Mouse (Mus musculus) left cerebral cortex, postnatal 10 days (tissue): ENCODE results near the gene Fev. TPM values are rescaled to one million over a fixed set of nuclear protein-coding genes. Genes with fewer than 3 reads are reported as not detected.

Experiments
- DNase-seq, 2 experiments: peaks; one replicate each; pipeline ENCODE4 v3.0.0; 2021 to 2022; ENCODE audit warnings: low spot score in 2 of 2, mixed read lengths in 1 of 2; ENCODE audit errors: extremely low spot score in 1 of 2
- intact Hi-C: fragments of 180-260 bp; cut with DNase I; formaldehyde crosslinking; loops from one replicate; pipeline ENCODE4 v1.15.1; 2025
- total RNA-seq, 2 experiments: library from RNA; stranded (reverse); gene quantifications; 2 replicates each; pipeline ENCODE4 v1.2.3; 2021

Gene Fev
- not detected for total RNA-seq

GRCm38 (mm10) chr1:74885369-74886042 is at the start of gene Fev:
Gene Fev, minus strand, starts transcription at chr1:74885419.
- no peak for DNase-seq
- intact Hi-C loops = no loop called here

- intact Hi-C loops = no loop called here
- no peak for DNase-seq
Observed at GRCm38 (mm10) chr1:74927621-74928296, 42.5 kb upstream of the Fev start.

- DNase-seq = no peak
- intact Hi-C loops = no loop called here
Observed at GRCm38 (mm10) chr1:74926721-74927120, 41.5 kb upstream of the Fev start.

- no peak for DNase-seq
- intact Hi-C loops = no loop called here
Observed at GRCm38 (mm10) chr1:74924464-74924863, 39.2 kb upstream of the Fev start.

GRCm38 (mm10) chr1:74915706-74916105 is 30.5 kb upstream of the Fev start:
- intact Hi-C loops = no loop called here
- DNase-seq = no peak

GRCm38 (mm10) chr1:74902191-74902590 is 17.0 kb upstream of the Fev start:
- no peak for DNase-seq
- intact Hi-C loops = no loop called here

- DNase-seq = peak in 1 of 2 experiments; percentile 71
- intact Hi-C loops = no loop called here
Observed at GRCm38 (mm10) chr1:74901686-74902085, 16.5 kb upstream of the Fev start.

- intact Hi-C loops = no loop called here
- DNase-seq = no peak
Observed at GRCm38 (mm10) chr1:74900341-74901285, 15.4 kb upstream of the Fev start.

- intact Hi-C loops = no loop called here
Observed at GRCm38 (mm10) chr1:74898656-74899431, 13.6 kb upstream of the Fev start.

GRCm38 (mm10) chr1:74897976-74898375 is 12.8 kb upstream of the Fev start:
- intact Hi-C loops = no loop called here
- DNase-seq = no peak

More at GRCm38 (mm10) chr1:74898656-74899431, 13.6 kb upstream of the Fev start:
- no peak for DNase-seq

GRCm38 (mm10) chr1:74894966-74895365 is 9.7 kb upstream of the Fev start:
- peak; percentile 35 to 79 for DNase-seq
- intact Hi-C loops = no loop called here

GRCm38 (mm10) chr1:74893134-74893855 is 8.1 kb upstream of the Fev start, which contains the start of gene Cryba2:
Gene Cryba2, minus strand, starts transcription at chr1:74893143.
- intact Hi-C loops = no loop called here
- peak in 1 of 2 experiments; percentile 56 for DNase-seq

- no peak for DNase-seq
- intact Hi-C loops = no loop called here
Observed at GRCm38 (mm10) chr1:74892351-74893133, 7.3 kb upstream of the Fev start.

GRCm38 (mm10) chr1:74891513-74891912 is 6.3 kb upstream of the Fev start:
- intact Hi-C loops = no loop called here
- DNase-seq = no peak

- intact Hi-C loops = loop anchor here (5.0 kb wide), 1 partner anchor 133 kb away; no protein-coding TSS in a partner anchor
Observed at GRCm38 (mm10) chr1:74884196-74885141, 750 bp downstream of the Fev start.

GRCm38 (mm10) chr1:74883441-74883840 is 1.8 kb downstream of the Fev start:
- no peak for DNase-seq
- intact Hi-C loops = loop anchor here (5.0 kb wide), 1 partner anchor 134 kb away; no protein-coding TSS in a partner anchor

More at GRCm38 (mm10) chr1:74884196-74885141, 750 bp downstream of the Fev start:
- DNase-seq = no peak
